Mouse (Mus musculus): Measurements from ENCODE around the gene Tbxa2r.
A peak's percentile ranks its signal among the peaks of the same experiment; 100 is the strongest.

DNA sequence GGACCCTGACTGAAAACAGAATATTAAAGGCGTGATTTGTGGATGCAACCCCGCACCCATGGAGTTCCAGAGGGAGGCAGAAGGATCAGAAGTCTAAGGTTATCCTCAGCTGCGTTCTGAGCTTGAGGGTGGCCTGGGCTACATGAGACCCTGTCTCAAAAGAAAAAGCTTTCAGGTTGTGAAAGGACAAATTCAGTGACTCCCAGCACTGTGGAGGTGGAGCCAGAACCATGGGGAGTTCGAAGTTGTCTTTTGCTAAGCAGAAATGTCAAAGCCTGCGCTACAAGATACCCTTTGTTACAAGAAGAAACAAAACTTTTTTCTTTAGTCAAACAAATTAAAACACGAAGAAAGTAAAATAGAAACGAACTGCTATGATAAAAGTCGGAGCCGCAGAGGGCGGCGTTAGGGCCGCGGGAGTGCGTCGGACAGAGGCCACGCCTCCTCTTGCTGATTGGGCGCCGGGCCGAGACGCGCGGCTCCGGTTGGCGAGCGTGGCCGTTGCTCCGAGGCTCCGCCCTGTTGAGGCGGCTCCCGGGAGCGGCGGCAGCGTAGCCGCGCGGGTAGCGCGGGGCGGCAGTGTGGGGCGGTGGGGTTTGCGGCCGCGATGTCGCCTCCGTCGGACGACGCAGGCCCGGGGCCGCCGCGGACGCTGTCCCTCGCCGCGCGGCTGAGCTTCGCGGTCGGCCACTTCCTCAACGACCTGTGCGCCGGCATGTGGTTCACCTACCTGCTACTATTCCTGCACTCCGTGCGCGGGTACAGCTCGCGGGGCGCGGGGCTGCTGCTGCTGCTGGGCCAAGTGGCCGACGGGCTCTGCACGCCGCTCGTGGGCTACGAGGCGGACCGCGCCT, 28.7 kb downstream of the Tbxa2r start, which contains the start of gene Mfsd12:
- TF ChIP-seq CTCF (IDR thresholded peaks at IDR 0.05; ENCODE audit: insufficient read depth, low read depth, low read length) (no peak), POLR2A (IDR thresholded peaks at IDR 0.05; ENCODE audit: insufficient read depth, low read depth, low read length) (peak; percentile 73)
